Mouse (Mus musculus) adrenal gland, postnatal 14 days (tissue): ENCODE results near the gene Pygl. TPM values are rescaled to one million over a fixed set of nuclear protein-coding genes. Genes with fewer than 3 reads are reported as not detected.

ENCODE experiments used
- DNase-seq: peaks from one replicate; pipeline ENCODE4 v3.0.0; 2021; ENCODE audit warnings: mixed read lengths
- long read RNA-seq, 2 experiments: library from polyadenylated mRNA; stranded (forward); transcript quantifications; one replicate each; pipeline ENCODE4 v2.0.0; 2021
- total RNA-seq: library from RNA; stranded (reverse); gene quantifications from 2 replicates; pipeline ENCODE4 v1.2.3, GENCODE M21; 2021

The Pygl gene
- 93.4 and 126 TPM in 2 replicates for total RNA-seq
- long read RNA-seq, experiment 1, transcript Pygl-201 (20 exons, 2,825 nt), result major isoform, 51 of 67 reads
- long read RNA-seq, experiment 1, partial matches to known transcripts, result 13 of 67 reads
- long read RNA-seq, experiment 1, other reads (novel, unspliced or antisense), result 3 of 67 reads
- long read RNA-seq, experiment 2, transcript Pygl-201 (20 exons, 2,825 nt), result major isoform, 55 of 75 reads
- long read RNA-seq, experiment 2, partial matches to known transcripts, result 6 of 75 reads
- long read RNA-seq, experiment 2, other reads (novel, unspliced or antisense), result 14 of 75 reads

DNA sequence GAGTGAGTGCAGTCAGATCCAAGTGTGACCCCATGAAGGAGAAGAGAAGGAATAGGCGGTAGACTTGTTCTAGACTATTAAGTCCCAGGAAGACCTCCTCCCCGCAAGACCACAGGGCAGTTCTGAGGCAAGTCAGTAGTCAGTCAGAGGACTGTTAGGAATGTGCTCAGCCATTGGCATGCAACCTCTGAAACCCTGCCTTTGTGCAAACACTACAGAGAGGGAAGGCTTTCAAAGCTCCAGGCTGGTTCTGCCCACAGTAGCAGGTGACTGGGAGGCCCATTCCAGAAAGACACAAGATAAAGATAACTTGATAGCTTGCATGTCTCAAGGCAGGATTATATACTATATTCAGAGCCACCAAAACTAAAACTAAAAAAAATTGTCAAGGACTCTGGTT lies at the start of gene Pygl:
Gene Pygl, minus strand, starts transcription at position 195 of the 400 bp plus-strand sequence.
- no peak for DNase-seq

DNA sequence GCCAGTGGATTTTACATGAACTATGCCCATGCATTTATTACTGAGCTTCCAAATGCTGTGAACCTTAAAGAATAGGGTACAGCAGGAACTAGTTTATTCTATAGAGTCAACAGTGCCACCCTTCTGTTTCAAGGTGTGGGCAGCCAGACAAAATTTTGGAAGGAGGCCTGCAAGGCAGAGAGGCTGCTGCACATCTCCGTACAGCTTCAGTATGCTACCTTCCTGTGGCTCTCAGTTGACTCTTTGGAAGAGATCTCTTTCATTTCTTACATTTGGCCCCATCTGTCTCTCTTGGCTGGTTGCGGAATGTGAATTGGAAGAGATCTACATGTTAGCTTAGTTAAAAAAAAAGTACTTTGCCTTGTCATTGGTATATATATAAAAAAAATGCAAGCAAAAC lies 49.6 kb upstream of the Pygl start:
- no peak for DNase-seq

DNA sequence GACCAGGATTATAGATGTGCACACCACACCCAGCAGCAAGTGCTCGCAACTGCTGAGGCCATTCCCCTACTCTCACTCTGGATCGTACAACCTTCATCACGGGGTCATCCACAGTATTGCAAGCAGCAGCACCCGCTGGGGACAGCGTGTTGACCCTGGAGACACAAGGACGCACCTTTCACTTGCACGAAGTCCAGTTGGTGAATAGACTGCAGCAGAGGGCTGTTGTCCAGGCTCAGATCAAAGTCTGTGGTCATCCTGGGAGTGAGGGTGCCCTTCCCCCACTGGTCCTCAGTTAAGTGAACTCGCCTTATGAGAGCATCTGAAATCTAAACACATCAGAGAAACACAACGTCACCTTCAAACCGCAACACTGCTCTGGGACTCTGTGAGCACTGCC lies 49.1 kb upstream of the Pygl start:
- no peak for DNase-seq

GRCm38 (mm10) chr12:70277071-70277939 lies 46.0 kb upstream of the Pygl start:
- no peak for DNase-seq

DNA sequence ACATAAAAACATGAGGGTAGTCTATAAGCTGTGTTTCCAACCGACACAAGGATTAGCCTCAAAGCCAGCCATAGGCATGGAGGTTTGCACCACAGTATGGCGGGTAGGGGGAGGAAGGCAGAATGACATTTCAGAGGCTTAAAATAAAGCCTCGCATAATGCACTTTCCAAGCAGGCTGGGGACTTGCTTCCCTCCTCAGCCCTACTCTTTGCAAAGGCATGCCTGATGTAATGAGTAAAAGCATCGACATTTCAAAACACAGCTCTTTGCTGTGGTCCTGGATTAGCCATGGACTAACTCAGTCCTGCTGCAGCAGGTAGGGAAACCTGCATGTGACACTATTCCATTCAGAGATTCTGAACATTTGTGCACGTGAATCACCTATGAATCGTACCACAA lies 38.4 kb upstream of the Pygl start:
- no peak for DNase-seq

DNA sequence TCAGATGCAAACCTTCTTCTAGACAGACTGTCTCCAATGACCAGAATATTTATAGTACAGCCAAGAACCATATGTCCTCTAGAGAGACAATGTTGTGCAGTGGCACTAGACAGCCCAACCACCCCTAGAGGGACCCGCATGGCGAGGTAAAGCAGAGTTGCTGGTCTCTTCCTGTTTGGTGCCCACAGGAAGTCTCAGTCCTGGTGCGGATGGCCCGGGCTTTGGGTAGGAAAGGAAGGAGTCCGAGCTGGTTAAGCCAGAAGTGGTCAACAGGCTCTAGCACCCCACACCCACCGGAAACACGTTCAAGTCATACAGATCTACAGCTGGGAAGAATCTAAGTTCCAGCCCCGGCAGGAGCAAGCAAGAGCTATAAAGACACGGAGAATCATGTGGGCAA lies 36.0 kb upstream of the Pygl start:
- DNase-seq, result no peak

- DNase-seq, result no peak
Observed at GRCm38 (mm10) chr12:70266494-70266931, 35.2 kb upstream of the Pygl start.

- DNase-seq, result no peak
Observed at GRCm38 (mm10) chr12:70263721-70264120, 32.4 kb upstream of the Pygl start.

- no peak for DNase-seq
Observed at GRCm38 (mm10) chr12:70262271-70262953, 31.1 kb upstream of the Pygl start.

GRCm38 (mm10) chr12:70251210-70251884 lies 20.1 kb upstream of the Pygl start:
- no peak for DNase-seq

DNA sequence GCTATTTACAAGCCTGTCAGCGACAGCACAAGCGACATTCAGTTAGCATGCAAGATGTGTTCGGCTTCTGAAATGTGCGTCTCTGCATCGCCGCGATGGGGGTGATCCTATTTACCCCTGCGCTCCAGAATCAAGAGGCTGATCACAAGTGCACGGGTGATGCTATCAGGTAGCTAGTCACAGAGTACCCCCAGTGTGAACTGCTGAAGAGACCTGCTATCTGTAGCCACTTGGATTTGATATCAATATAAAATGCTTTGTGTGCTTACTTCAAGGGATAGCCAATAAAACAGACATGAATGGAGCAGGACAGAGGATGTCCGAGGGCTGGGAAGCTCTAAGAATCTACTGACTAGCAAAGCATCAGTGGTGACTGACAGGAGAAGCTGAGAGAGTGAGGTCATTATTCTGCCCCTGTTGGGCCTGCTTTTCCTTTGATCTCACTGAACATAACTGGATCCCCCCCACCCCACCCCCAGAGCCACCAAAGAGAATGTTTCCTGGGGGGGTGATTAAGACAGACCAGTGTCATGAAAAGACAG lies 18.4 kb upstream of the Pygl start:
- no peak for DNase-seq

DNA sequence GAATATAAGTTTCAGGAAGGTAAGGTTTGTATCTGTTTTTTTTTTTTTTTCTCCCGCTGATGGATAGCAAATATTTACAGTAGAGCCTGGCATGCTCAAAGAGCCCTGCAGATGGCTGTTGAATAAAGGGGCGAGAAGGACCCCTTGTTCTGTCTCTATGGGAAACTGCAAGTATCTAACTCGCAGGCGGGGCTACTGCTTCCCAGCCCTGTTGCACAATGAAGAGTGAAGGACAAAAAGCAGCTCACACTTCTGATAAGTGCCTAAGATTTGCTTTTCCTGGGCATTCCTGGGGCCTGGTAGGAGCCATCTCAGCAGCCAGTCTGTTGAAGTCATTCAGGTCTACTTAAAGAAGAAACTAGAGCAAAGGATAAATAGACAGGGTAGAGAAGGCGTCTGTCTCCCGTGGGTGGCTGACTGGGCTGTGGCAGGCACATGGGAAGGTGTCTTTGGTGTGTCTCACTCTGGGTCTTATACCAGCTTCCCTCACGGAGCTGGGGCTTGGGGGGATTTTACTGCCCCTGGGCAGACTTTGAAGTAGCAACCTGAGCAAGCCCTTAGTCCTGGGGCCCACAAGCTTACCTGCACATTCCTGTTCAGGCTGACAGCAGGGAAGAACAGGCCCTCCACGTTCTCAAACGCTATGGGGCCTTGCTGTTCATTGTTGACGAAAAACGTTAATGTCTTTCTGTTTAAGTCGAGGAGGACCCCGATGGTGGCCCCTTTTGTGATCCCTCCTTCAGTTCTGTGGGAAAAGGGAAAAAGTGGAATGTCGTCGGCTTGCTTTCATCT lies 16.6 kb upstream of the Pygl start:
- no peak for DNase-seq

GRCm38 (mm10) chr12:70242550-70242949 lies 11.3 kb upstream of the Pygl start:
- no peak for DNase-seq

- no peak for DNase-seq
Observed at GRCm38 (mm10) chr12:70239741-70240140, 8.5 kb upstream of the Pygl start.

- no peak for DNase-seq
Observed at GRCm38 (mm10) chr12:70238604-70239003, 7.3 kb upstream of the Pygl start.

DNA sequence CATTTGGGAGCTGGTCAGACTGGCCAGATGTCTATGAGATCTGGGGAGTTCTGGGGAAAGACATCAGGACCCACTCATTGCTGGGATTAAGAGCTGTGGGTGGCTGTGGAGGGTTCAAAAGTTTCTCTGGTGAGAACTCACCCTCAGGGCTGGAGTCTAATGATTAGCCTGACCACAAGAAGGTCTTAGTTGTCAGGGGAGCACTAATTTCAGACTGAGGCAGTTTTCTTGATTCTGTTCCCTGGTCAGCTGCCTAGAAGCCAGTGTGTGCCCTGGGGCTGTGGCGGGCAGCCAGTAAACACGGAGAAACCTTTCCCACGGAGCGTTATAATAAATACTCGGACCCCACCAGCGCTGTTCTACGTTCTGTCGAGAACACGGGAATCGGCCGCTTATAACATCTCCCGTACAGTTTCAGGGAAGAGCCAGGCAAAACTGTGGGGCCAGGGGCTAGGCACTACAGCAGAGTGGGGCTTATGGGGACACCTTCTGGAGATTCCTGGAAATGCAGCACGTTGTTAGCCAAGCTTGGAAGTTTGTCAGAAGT lies 3.7 kb upstream of the Pygl start:
- DNase-seq, result peak; percentile 75

GRCm38 (mm10) chr12:70234411-70234810 lies 3.1 kb upstream of the Pygl start:
- peak; percentile 61 for DNase-seq

GRCm38 (mm10) chr12:70233637-70234315 lies 2.5 kb upstream of the Pygl start:
- peak; percentile 44 for DNase-seq

DNA sequence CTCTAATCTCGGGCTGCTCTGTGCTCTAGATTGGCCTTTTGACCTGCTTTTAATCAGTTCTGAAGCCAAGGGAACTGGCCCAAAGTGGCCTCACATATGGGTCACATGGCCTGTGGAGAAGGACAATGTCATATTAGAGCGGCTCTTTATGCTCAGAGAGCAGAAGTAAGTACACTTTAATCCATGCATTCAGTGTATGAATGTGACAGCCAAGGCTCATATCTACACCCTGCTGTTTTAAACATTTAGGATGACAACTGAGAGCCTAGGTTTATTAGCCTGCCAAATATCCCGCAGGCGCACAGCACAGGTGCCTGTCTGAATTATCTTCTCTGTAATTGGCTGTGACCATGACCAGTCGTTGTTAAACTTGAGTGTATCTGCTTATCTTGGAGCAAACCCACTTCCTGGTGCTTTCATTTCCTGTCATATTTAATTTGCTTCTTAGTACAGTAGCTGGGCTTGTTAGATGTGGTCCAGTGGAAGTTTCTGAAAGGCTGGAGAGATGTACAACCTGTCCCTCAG lies 794 bp upstream of the Pygl start:
- peak; percentile 28 for DNase-seq

DNA sequence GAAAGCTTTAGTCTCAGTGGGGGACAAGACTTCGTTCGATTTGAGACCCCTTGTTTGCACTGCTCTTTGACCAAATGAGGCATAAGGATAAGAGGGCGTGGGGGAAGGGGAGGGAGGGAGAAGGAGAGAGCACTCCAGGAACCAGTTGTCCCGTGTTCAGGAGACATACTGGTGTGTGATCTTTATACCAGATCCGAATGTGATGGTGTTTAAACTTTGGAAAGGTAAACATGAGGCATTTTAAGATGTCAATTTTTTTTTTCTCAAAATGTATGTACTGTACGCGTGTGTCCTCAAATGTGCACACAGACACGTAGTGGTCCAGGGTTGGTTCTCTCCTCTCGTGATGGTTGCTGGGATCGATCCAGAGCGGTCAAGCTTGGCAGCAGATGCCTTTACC lies 3.1 kb downstream of the Pygl start:
- no peak for DNase-seq
